Mouse (Mus musculus) myocyte (in vitro differentiated cells): ENCODE results near the gene Gm45753.
"Not testable (repeated sequence)": the region's sequence is repeated elsewhere in the genome, so short reads cannot be mapped to it uniquely, and the experiment has no call there.

Experiments
- CEBPB ChIP-seq: IDR thresholded peaks from 2 replicates; pipeline ENCODE4 v1.6.1; 2011; ENCODE audit warnings: mild to moderate bottlenecking, moderate library complexity; ENCODE audit not compliant: poor library complexity, insufficient read depth, severe bottlenecking
- E2F4 ChIP-seq: IDR thresholded peaks from one replicate; pipeline ENCODE4 v1.6.1; 2011; ENCODE audit warnings: mild to moderate bottlenecking, control low read depth, moderate library complexity; ENCODE audit not compliant: insufficient read depth
- POLR2A ChIP-seq: IDR thresholded peaks from one replicate; pipeline ENCODE4 v1.6.1; 2011; ENCODE audit warnings: low read depth, mild to moderate bottlenecking, control low read depth, moderate library complexity; ENCODE audit not compliant: insufficient read length
- TCF3 ChIP-seq: IDR thresholded peaks from one replicate; pipeline ENCODE4 v1.6.1; 2011; ENCODE audit warnings: low read depth, control low read depth; ENCODE audit not compliant: insufficient read length
- USF1 ChIP-seq: IDR thresholded peaks from one replicate; pipeline ENCODE4 v1.6.1; 2011; ENCODE audit warnings: low read depth, mild to moderate bottlenecking, control low read depth, moderate library complexity

DNA sequence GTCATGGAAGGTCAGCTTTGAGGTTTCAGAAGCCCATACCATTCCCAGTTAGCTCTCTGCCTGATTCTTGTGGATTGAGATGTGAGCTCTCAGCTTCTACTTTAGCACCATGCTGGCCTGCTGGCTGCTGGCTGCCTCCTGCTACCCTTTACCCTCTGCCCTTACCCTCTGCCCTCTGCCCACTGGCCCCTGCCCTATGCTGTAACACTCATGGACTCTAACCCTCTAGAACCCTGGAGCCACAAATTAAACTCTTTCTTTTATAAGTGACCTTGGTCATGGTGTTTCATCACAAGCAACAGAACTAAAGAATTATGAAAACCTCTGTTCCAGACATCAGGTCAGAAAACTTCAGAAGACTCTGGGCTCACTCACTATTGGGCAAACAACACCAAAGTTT, 18.8 kb upstream of the Gm45753 start:
- not testable (repeated sequence) for TF ChIP-seq E2F4, POLR2A, USF1, CEBPB, TCF3
